Mouse (Mus musculus): ENCODE data around the gene Gm7073. TPM values are rescaled to one million over a fixed set of nuclear protein-coding genes. Genes with fewer than 3 reads are reported as not detected.

The Gm7073 gene
- polyA plus RNA-seq (2015; fragmentation: Nextera tagmentation; extraction: Ambion mirVana), result not detected in 2 replicates

DNA sequence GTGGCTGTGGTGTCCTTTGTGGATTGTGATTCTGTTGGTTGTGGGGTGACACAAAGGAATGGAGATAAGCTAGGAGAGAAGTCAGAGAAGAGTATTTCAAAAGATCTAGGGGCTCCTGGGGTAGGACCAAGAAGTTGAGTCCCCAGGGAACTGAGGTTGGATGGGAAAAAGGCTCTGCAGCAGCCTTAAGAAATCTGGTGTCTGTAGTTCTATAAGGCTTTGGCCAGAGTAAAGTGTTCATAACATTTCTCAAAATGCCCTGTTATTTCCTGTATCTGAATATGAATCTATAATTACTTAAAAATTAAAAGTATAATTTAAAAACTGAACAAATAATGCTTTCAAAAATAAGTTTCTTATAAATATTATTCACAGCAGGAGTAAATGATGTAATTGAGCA lies at the start of gene Gm7073:
Gm7073 (minus strand) TSS at position 101 of the 400 bp plus-strand sequence.
- Histone ChIP-seq H3K4me3 (ENCODE audit: low read length) (no peak within 1 kb of the TSS), H3K27me3 (ENCODE audit: control insufficient read depth, insufficient read depth, low read depth, low read length) (no peaks in the 10 kb centered on the region)

DNA sequence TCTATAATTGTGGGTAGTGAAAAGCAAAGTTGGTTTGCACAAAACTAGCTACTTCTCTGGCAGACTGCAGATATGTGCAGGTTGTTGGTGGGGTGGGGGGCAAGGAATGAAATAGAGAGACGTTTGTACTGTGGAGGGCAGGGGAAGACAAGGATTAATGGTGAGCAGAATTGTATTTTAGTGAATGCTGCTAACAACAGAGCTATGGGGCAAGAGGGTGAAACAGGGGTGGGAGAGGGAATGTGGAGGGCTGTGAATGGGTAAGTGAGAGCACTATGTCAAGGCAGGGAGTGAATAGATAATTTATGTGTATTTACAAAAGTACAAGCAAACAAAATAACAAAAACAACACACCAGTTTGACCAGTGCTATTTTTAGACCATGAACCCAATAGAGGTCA lies 31.5 kb upstream of the Gm7073 start:
- Histone ChIP-seq H3K4me3 (ENCODE audit: low read length) (no peak overlapping the region), H3K9me3 (ENCODE audit: control insufficient read depth, low read length) (no peaks in the 10 kb centered on the region), H3K4me1 (replicated peaks; ENCODE audit: control insufficient read depth, insufficient read depth, low read length) (no peaks in the 10 kb centered on the region), H3K27ac (ENCODE audit: low read length) (no peak overlapping the region), H3K27me3 (ENCODE audit: control insufficient read depth, insufficient read depth, low read depth, low read length) (no peaks in the 10 kb centered on the region), H3K9ac (ENCODE audit: low read length) (no peak overlapping the region), H3K36me3 (ENCODE audit: control insufficient read depth, insufficient read depth, low read length) (no peaks in the 10 kb centered on the region), H3K4me2 (ENCODE audit: low read depth, low read length) (no peak overlapping the region)
- ATAC-seq (ENCODE audit: low read depth), result no peak
- WGBS, result 10% methylated on average over 1 of the region's 1 CpGs

More for the DNA sequence above, at the start of gene Gm7073:
- Histone ChIP-seq H3K9ac (ENCODE audit: low read length) (no peak within 1 kb of the TSS), H3K36me3 (ENCODE audit: control insufficient read depth, insufficient read depth, low read length) (no peaks in the 10 kb centered on the region), H3K9me3 (ENCODE audit: control insufficient read depth, low read length) (no peaks in the 10 kb centered on the region), H3K4me2 (ENCODE audit: low read depth, low read length) (no peak within 1 kb of the TSS), H3K4me1 (replicated peaks; ENCODE audit: control insufficient read depth, insufficient read depth, low read length) (no peaks in the 10 kb centered on the region), H3K27ac (ENCODE audit: low read length) (no peak within 1 kb of the TSS)
- ATAC-seq (ENCODE audit: low read depth), result no peak

DNA sequence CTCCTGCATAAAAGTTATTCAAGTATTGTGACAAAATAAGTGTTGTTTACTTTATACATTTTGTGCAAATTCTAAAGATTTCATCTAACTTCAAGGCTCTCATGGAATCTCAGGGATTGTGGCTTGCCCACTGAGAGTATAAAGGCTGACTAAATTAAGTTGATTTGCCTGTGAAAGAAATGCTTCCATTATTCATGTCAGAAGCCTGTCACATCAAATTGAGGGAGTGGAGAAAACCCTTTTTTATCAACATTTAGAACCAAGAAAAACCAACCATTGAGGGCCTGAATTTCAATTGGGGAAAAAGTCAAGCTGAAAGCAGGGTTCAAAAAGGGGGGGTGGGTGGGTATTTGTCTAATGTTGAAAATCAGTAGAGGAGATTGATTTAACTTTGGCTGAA lies 30.0 kb upstream of the Gm7073 start:
- Histone ChIP-seq H3K4me3 (ENCODE audit: low read length) (no peak overlapping the region), H3K4me2 (ENCODE audit: low read depth, low read length) (no peak overlapping the region), H3K36me3 (ENCODE audit: control insufficient read depth, insufficient read depth, low read length) (no peaks in the 10 kb centered on the region), H3K9me3 (ENCODE audit: control insufficient read depth, low read length) (no peaks in the 10 kb centered on the region), H3K27me3 (ENCODE audit: control insufficient read depth, insufficient read depth, low read depth, low read length) (no peaks in the 10 kb centered on the region), H3K9ac (ENCODE audit: low read length) (no peak overlapping the region), H3K4me1 (replicated peaks; ENCODE audit: control insufficient read depth, insufficient read depth, low read length) (no peaks in the 10 kb centered on the region), H3K27ac (ENCODE audit: low read length) (no peak overlapping the region)
- ATAC-seq (ENCODE audit: low read depth), result no peak

DNA sequence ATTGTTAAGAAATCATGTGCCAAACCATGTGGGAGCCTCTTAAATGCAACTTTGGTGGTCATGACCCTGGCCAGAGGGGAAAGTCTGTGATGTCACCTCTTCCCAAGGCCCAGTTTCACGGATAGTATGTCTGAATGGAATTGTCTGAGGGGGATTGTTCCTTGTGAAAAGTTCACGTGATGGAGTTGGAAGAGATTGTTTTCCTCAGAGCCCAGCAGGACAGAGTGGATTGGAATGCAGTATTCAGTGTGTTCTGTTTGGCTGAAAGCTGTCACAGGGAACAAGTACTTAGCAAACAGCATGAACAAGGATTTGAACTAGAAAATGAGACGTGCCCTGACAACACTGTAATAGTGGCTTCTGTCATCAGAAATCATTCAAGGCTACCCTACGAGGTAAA lies 16.2 kb upstream of the Gm7073 start:
- Histone ChIP-seq H3K27me3 (ENCODE audit: control insufficient read depth, insufficient read depth, low read depth, low read length) (no peaks in the 10 kb centered on the region), H3K27ac (ENCODE audit: low read length) (no peak overlapping the region), H3K4me1 (replicated peaks; ENCODE audit: control insufficient read depth, insufficient read depth, low read length) (no peaks in the 10 kb centered on the region), H3K9me3 (ENCODE audit: control insufficient read depth, low read length) (no peaks in the 10 kb centered on the region), H3K9ac (ENCODE audit: low read length) (no peak overlapping the region), H3K4me2 (ENCODE audit: low read depth, low read length) (no peak overlapping the region), H3K4me3 (ENCODE audit: low read length) (no peak overlapping the region), H3K36me3 (ENCODE audit: control insufficient read depth, insufficient read depth, low read length) (no peaks in the 10 kb centered on the region)
- ATAC-seq (ENCODE audit: low read depth), result no peak
- WGBS, result 45% methylated on average over 4 of the region's 4 CpGs

DNA sequence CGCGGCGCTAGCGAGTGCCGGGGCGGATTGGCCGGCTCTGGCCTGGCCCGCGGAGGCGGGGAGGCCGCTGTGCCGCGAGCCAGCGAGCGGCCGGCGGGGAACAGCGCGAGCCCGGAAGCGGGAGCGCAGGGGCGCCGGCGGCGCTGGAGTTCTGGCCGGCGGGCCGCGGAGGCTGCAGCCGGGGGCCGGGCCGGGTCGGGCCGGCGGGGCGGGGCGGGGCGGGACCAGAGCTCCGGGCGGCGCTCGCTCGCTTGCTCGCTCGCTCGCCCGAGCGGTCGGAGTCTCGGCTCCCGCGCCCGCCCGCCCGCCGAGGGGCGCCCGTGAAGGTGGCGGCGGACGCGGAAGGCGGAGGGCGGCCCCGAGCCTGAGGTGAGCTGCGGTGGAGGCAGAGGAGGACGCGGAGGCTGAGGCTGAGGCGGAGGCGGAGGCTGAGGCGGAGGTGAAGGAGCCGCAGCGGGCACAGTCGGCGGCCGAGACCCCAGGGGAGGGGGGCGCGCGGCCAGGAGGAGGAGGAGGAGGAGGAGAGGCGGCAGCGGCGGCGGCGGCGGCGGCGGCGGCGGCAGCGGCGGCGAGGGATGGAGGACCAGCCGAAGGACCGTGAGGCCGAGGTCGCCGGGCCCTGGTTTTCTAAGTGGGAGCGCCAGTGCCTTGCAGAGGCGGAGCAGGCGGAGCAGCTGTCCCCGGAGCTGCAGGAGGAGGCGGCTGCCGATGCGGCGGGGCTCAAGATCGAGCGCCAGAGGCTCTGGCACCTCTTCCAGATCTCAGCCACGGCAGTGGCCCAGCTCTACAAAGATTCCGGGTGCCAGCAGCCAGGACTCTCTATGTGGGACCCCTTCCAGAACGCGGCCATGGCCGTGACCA lies 8.6 kb upstream of the Gm7073 start:
- Histone ChIP-seq H3K9ac (ENCODE audit: low read length) (peak overlapping the region; percentile 56), H3K4me1 (replicated peaks; ENCODE audit: control insufficient read depth, insufficient read depth, low read length) (no peaks in the 10 kb centered on the region), H3K4me2 (ENCODE audit: low read depth, low read length) (peak overlapping the region; percentile 64), H3K9me3 (ENCODE audit: control insufficient read depth, low read length) (no peaks in the 10 kb centered on the region), H3K4me3 (ENCODE audit: low read length) (peak overlapping the region; percentile 56), H3K27me3 (ENCODE audit: control insufficient read depth, insufficient read depth, low read depth, low read length) (peaks cover 5% of the 10 kb centered on the region), H3K27ac (ENCODE audit: low read length) (no peak overlapping the region), H3K36me3 (ENCODE audit: control insufficient read depth, insufficient read depth, low read length) (no peaks in the 10 kb centered on the region)
- 10% methylated on average over 34 of the region's 113 CpGs for WGBS
- ATAC-seq (ENCODE audit: low read depth), result peak; percentile 94

DNA sequence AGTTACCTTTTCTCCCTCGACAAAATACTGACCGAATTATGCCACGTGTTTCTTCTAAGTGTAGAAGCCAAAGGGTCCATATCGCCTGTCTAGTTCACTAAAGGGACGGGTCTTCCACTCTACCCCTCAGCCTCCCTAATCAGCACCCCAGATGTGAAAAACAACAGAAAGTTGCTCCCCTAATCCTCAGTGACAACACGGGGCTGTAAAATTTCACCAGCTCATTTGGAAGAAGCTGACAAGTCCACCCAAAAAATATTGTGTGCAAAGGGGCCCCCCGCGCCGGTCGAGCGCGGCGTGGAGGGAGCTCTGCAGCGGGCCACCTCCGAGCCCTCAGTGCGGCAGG lies 8.0 kb upstream of the Gm7073 start:
- WGBS, result 18% methylated on average over 16 of the region's 16 CpGs
- no peaks in the 10 kb centered on the region for H3K36me3 ChIP-seq (ENCODE audit: control insufficient read depth, insufficient read depth, low read length)
- no peak overlapping the region for H3K27ac ChIP-seq (ENCODE audit: low read length)
- ATAC-seq (ENCODE audit: low read depth), result 0 out of 2 replicates have a peak, but pooled peaks have one; percentile 15
- H3K9ac ChIP-seq (ENCODE audit: low read length), result peak overlapping the region; percentile 56
- peaks cover 5% of the 10 kb centered on the region for H3K27me3 ChIP-seq (ENCODE audit: control insufficient read depth, insufficient read depth, low read depth, low read length)
- no peaks in the 10 kb centered on the region for H3K4me1 ChIP-seq (replicated peaks; ENCODE audit: control insufficient read depth, insufficient read depth, low read length)
- peak overlapping the region; percentile 56 for H3K4me3 ChIP-seq (ENCODE audit: low read length)
- H3K4me2 ChIP-seq (ENCODE audit: low read depth, low read length), result peak overlapping the region; percentile 64
- H3K9me3 ChIP-seq (ENCODE audit: control insufficient read depth, low read length), result no peaks in the 10 kb centered on the region

DNA sequence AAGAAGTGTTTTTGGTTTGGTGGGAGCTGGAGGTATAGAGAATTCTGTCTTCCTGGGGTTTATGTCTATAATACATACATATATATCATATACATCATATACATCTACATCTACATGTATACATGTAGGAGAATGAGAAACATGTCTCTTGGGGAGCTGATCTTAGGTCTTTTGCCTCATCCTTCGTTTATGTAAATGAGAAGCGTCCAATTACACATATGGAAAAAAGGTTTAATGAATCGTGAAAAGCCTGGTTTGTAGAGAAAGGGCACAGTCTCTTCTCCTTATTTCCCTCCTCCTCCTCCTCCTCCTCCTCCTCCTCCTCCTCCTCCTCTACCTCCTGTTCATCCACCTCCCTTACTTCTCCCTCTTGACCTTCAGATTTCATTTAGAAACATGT lies 6.9 kb upstream of the Gm7073 start:
- Histone ChIP-seq H3K9ac (ENCODE audit: low read length) (no peak overlapping the region), H3K4me1 (replicated peaks; ENCODE audit: control insufficient read depth, insufficient read depth, low read length) (no peaks in the 10 kb centered on the region), H3K4me3 (ENCODE audit: low read length) (no peak overlapping the region), H3K27me3 (ENCODE audit: control insufficient read depth, insufficient read depth, low read depth, low read length) (peaks cover 5% of the 10 kb centered on the region), H3K9me3 (ENCODE audit: control insufficient read depth, low read length) (no peaks in the 10 kb centered on the region), H3K36me3 (ENCODE audit: control insufficient read depth, insufficient read depth, low read length) (no peaks in the 10 kb centered on the region), H3K27ac (ENCODE audit: low read length) (no peak overlapping the region), H3K4me2 (ENCODE audit: low read depth, low read length) (no peak overlapping the region)
- no peak for ATAC-seq (ENCODE audit: low read depth)
- WGBS, result 47% methylated on average over 3 of the region's 3 CpGs

DNA sequence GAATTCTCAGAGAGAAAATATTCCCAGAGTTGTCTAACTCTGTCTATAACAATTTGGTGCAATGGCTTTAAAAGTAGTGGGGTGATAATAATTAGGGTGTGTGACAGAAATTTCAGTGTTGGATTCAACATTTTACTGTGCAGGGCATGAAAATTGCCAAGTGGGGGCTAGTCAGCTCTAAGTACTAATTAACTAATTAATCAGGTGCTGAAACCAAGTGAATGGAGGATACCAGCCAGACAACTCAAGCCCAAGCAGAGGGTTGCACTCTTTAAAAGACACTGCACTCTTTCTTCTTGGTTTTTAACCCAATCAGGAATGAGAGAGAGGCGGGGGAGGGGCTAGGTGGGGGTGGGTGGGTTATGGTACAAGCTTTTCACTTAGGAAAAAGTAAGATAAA lies 6.4 kb upstream of the Gm7073 start:
- Histone ChIP-seq H3K27me3 (ENCODE audit: control insufficient read depth, insufficient read depth, low read depth, low read length) (peaks cover 5% of the 10 kb centered on the region), H3K4me2 (ENCODE audit: low read depth, low read length) (no peak overlapping the region), H3K9me3 (ENCODE audit: control insufficient read depth, low read length) (no peaks in the 10 kb centered on the region), H3K27ac (ENCODE audit: low read length) (no peak overlapping the region), H3K4me3 (ENCODE audit: low read length) (no peak overlapping the region), H3K4me1 (replicated peaks; ENCODE audit: control insufficient read depth, insufficient read depth, low read length) (no peaks in the 10 kb centered on the region), H3K9ac (ENCODE audit: low read length) (no peak overlapping the region), H3K36me3 (ENCODE audit: control insufficient read depth, insufficient read depth, low read length) (no peaks in the 10 kb centered on the region)
- 42% methylated on average over 1 of the region's 1 CpGs for WGBS
- ATAC-seq (ENCODE audit: low read depth), result no peak

DNA sequence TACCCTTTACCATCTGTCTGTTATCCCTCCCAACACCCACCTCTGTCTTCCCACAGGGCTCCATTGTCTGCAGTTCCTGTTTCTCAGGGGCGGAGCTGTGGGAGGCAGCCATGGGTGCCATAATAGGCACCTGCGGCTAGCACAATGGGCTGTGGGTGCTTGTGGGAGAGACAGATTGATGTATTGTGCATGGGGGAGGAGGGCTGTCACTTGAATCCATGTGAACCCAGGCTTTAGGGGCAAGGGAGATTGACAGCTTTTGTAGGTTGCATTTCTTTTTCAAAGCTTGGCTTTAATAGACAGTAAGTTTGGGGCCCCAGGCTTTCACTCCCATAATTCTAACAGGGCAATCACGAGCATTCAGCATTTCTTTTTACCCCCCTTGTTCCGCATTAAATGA lies 5.0 kb upstream of the Gm7073 start:
- Histone ChIP-seq H3K27ac (ENCODE audit: low read length) (no peak overlapping the region), H3K4me3 (ENCODE audit: low read length) (no peak overlapping the region), H3K27me3 (ENCODE audit: control insufficient read depth, insufficient read depth, low read depth, low read length) (peaks cover 5% of the 10 kb centered on the region), H3K9me3 (ENCODE audit: control insufficient read depth, low read length) (no peaks in the 10 kb centered on the region), H3K9ac (ENCODE audit: low read length) (no peak overlapping the region), H3K4me1 (replicated peaks; ENCODE audit: control insufficient read depth, insufficient read depth, low read length) (no peaks in the 10 kb centered on the region), H3K4me2 (ENCODE audit: low read depth, low read length) (no peak overlapping the region), H3K36me3 (ENCODE audit: control insufficient read depth, insufficient read depth, low read length) (no peaks in the 10 kb centered on the region)
- WGBS, result 38% methylated on average over 4 of the region's 4 CpGs
- no peak for ATAC-seq (ENCODE audit: low read depth)

All from lung, embryonic 16.5 days (tissue).